Comparison of ENCODE assay signal across 8 mouse cellular contexts in the genomic region with DNA sequence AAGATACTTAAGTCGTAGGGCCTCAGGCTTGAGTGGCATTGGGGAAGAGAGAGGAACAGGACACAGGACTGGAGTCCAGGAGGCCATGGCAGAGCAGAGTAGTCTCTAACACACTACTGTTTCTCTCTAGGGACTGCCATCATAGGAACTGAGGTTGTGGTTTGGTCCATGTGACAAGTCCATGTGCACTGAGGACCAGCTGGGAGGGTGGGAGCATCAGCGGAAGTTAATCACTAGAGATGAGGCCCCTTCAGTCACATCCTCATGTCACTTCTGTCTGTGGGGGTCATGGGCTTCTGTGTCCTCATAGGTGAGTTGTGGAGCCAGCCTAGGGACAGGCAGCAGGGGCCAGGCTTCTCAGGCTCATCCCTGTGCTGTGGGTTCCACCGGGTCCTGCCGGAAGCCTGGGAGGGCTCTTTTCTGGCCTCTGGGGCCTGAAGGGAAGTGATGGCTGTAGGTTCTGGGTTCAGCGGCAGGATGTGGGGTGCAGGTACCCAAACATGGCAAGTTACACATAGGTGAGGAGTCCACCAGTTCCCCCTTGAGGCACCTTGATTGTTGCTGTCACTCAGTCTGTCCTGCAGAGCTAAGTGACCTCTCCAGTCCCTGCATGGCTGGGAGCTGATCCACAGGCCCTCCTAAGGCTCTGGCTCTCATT. TPM values are rescaled to one million over a fixed set of nuclear protein-coding genes. Genes with fewer than 3 reads are reported as not detected.
DNase-seq lines count a peak whose midpoint lies in the region; ATAC-seq and TF ChIP-seq lines count a peak whose summit lies in the region.

No protein-coding gene starts in this region.

- 0 out of 2 replicates have a peak overlapping the region, but pooled peaks have one; percentile 18 for H3K9ac ChIP-seq in neural tube, embryonic 12.5 days
- no peak overlapping the region for H3K9ac ChIP-seq in neural tube, embryonic 15.5 days (replicated peaks)
- 0 out of 2 replicates have a peak overlapping the region, but pooled peaks have one; percentile 10 for H3K9ac ChIP-seq in intestine, embryonic 14.5 days (ENCODE audit: low read length)

- TF ChIP-seq CTCF in gastrocnemius, adult 2 months (IDR thresholded peaks at IDR 0.05), result no peak
- no peak for TF ChIP-seq CTCF in small intestine, adult 2 months (IDR thresholded peaks at IDR 0.05; ENCODE audit: extremely low read depth, insufficient read length, insufficient replicate concordance, low read depth, low read length)

- DNase-seq in gastrocnemius, adult 2 months, result peak; percentile 7
- no peak for DNase-seq in gastrocnemius, adult 8-10 months (ENCODE audit: low spot score in 2 of 2)
- DNase-seq in intestine, embryonic 14.5 days (ENCODE audit: low spot score), result no peak
- DNase-seq in layer of hippocampus, postnatal 14 days (ENCODE audit: low spot score in 2 of 2), result no peak

- H3K27me3 ChIP-seq in neural tube, embryonic 12.5 days (replicated peaks), result no peaks in the 10 kb centered on the region
- H3K27me3 ChIP-seq in neural tube, embryonic 15.5 days (replicated peaks), result no peaks in the 10 kb centered on the region
- no peaks in the 10 kb centered on the region for H3K27me3 ChIP-seq in intestine, embryonic 14.5 days (replicated peaks; ENCODE audit: control insufficient read depth, insufficient read depth, low read length)
- no peaks in the 10 kb centered on the region for H3K27me3 ChIP-seq in small intestine, adult 2 months (ENCODE audit: control insufficient read depth, insufficient read depth, low read length)

- no peak for TF ChIP-seq POLR2A in small intestine, adult 2 months (IDR thresholded peaks at IDR 0.05; ENCODE audit: low read depth, low read length)

- H3K27ac ChIP-seq in gastrocnemius, adult 2 months, result peak overlapping the region; percentile 53
- H3K27ac ChIP-seq in neural tube, embryonic 12.5 days, result no peak overlapping the region
- no peak overlapping the region for H3K27ac ChIP-seq in neural tube, embryonic 15.5 days (replicated peaks)
- no peak overlapping the region for H3K27ac ChIP-seq in intestine, embryonic 14.5 days (ENCODE audit: low read depth)
- H3K27ac ChIP-seq in small intestine, adult 2 months (ENCODE audit: insufficient read depth, low read depth, low read length), result peak overlapping the region; percentile 85

- no peak for ATAC-seq in neural tube, embryonic 12.5 days (ENCODE audit: low FRiP score, low read depth)
- ATAC-seq in neural tube, embryonic 15.5 days (ENCODE audit: low FRiP score), result no peak
- no peak for ATAC-seq in intestine, embryonic 14.5 days (replicated peaks; ENCODE audit: low FRiP score, low TSS enrichment, low read depth)
- no peak for ATAC-seq in erythroid progenitor cell, adult 5-6 weeks (replicated peaks; ENCODE audit: low FRiP score, poor library complexity, severe bottlenecking)

- H3K4me1 ChIP-seq in neural tube, embryonic 12.5 days, result peaks cover 45% of the 10 kb centered on the region
- H3K4me1 ChIP-seq in neural tube, embryonic 15.5 days, result peaks cover 65% of the 10 kb centered on the region
- H3K4me1 ChIP-seq in intestine, embryonic 14.5 days (replicated peaks; ENCODE audit: control insufficient read depth, insufficient read depth, low read length), result peaks cover 29% of the 10 kb centered on the region
- H3K4me1 ChIP-seq in small intestine, adult 2 months (ENCODE audit: control insufficient read depth, insufficient read depth, insufficient read length, low read length), result peaks cover 46% of the 10 kb centered on the region

- peaks cover 51% of the 10 kb centered on the region for H3K36me3 ChIP-seq in neural tube, embryonic 12.5 days
- H3K36me3 ChIP-seq in neural tube, embryonic 15.5 days, result peaks cover 18% of the 10 kb centered on the region
- peaks cover 59% of the 10 kb centered on the region for H3K36me3 ChIP-seq in intestine, embryonic 14.5 days (ENCODE audit: control insufficient read depth, insufficient read depth, low read length)
- H3K36me3 ChIP-seq in small intestine, adult 2 months (ENCODE audit: control insufficient read depth, insufficient read depth, low read length), result peaks cover 24% of the 10 kb centered on the region

- 87% methylated on average over 5 of the region's 5 CpGs for WGBS in neural tube, embryonic 12.5 days
- 89% methylated on average over 5 of the region's 5 CpGs for WGBS in neural tube, embryonic 15.5 days
- WGBS in intestine, embryonic 14.5 days, result 83% methylated on average over 5 of the region's 5 CpGs
- WGBS in small intestine, adult 2 months, result 47% methylated on average over 5 of the region's 5 CpGs

- H3K4me2 ChIP-seq in neural tube, embryonic 12.5 days (replicated peaks), result no peak overlapping the region
- H3K4me2 ChIP-seq in neural tube, embryonic 15.5 days, result no peak overlapping the region
- no peak overlapping the region for H3K4me2 ChIP-seq in intestine, embryonic 14.5 days (ENCODE audit: low read length)

- H3K4me3 ChIP-seq in gastrocnemius, adult 2 months, result peak overlapping the region; percentile 20
- H3K4me3 ChIP-seq in neural tube, embryonic 12.5 days, result no peak overlapping the region
- H3K4me3 ChIP-seq in neural tube, embryonic 15.5 days (replicated peaks), result no peak overlapping the region
- H3K4me3 ChIP-seq in intestine, embryonic 14.5 days (ENCODE audit: low read depth, low read length), result no peak overlapping the region
- no peak overlapping the region for H3K4me3 ChIP-seq in small intestine, adult 2 months (ENCODE audit: low read depth, low read length)

- intact Hi-C loops in gastrocnemius, adult 2 months (cut with DNase I), result no loop called here

- no peaks in the 10 kb centered on the region for H3K9me3 ChIP-seq in neural tube, embryonic 12.5 days
- H3K9me3 ChIP-seq in neural tube, embryonic 15.5 days (replicated peaks), result no peaks in the 10 kb centered on the region
- no peaks in the 10 kb centered on the region for H3K9me3 ChIP-seq in intestine, embryonic 14.5 days (ENCODE audit: control insufficient read depth, low read length)

RNA-seq across cellular contexts. Expression of gene Dazap1, which starts 10.0 kb away (rescaled TPM):
- 10 to 100 TPM; 34.2 to 38.4 TPM for total RNA-seq in gastrocnemius, adult 2 months (2021)
- 10 to 100 TPM; 31.8 to 38.5 (median 34.6) TPM for total RNA-seq in gastrocnemius, adult 8-10 months (2022)
- 66.6 TPM in 2 replicates for polyA plus RNA-seq in neural tube, embryonic 12.5 days (2016; fragmentation: Nextera tagmentation; extraction: Ambion mirVana)
- 48.6 and 50.4 TPM in 2 replicates for polyA plus RNA-seq in neural tube, embryonic 15.5 days (2015; fragmentation: Nextera tagmentation; extraction: Ambion mirVana)
- 42.3 and 45.7 TPM in 2 replicates for polyA plus RNA-seq in intestine, embryonic 14.5 days (2014; fragmentation: Nextera tagmentation; extraction: Ambion mirVana)
- polyA plus RNA-seq in small intestine, adult 2 months (2012; rRNA removed), result 46.6 and 89.3 TPM in 2 replicates
- 35.6 and 83.6 TPM in 2 replicates for total RNA-seq in erythroid progenitor cell, adult 5-6 weeks (2015; ENCODE audit: low replicate concordance)
- total RNA-seq in erythroid progenitor cell, adult 5-6 weeks (2017; ENCODE audit: low replicate concordance), result 72.0 and 102 TPM in 2 replicates
- total RNA-seq in layer of hippocampus, postnatal 14 days (2021), result 10 to 100 TPM; 83.0 to 93.6 TPM

RNA-seq across cellular contexts. Expression of gene Gamt, which starts 10.5 kb away (rescaled TPM):
- total RNA-seq in gastrocnemius, adult 2 months (2021), result 10 to 100 TPM; 14.0 to 28.5 TPM
- 10 to 100 TPM; 19.5 to 33.6 (median 33.4) TPM for total RNA-seq in gastrocnemius, adult 8-10 months (2022)
- 37.9 and 38.6 TPM in 2 replicates for polyA plus RNA-seq in neural tube, embryonic 12.5 days (2016; fragmentation: Nextera tagmentation; extraction: Ambion mirVana)
- 27.9 and 34.6 TPM in 2 replicates for polyA plus RNA-seq in neural tube, embryonic 15.5 days (2015; fragmentation: Nextera tagmentation; extraction: Ambion mirVana)
- 34.1 and 61.2 TPM in 2 replicates for polyA plus RNA-seq in intestine, embryonic 14.5 days (2014; fragmentation: Nextera tagmentation; extraction: Ambion mirVana)
- 13.1 and 55.2 TPM in 2 replicates for polyA plus RNA-seq in small intestine, adult 2 months (2012; rRNA removed)
- 1.4 TPM in 1 of 2 replicates, not detected in the other for total RNA-seq in erythroid progenitor cell, adult 5-6 weeks (2015; ENCODE audit: low replicate concordance)
- not detected in 2 replicates for total RNA-seq in erythroid progenitor cell, adult 5-6 weeks (2017; ENCODE audit: low replicate concordance)
- total RNA-seq in layer of hippocampus, postnatal 14 days (2021), result 10 to 100 TPM; 39.9 to 43.7 TPM

RNA-seq across cellular contexts. Expression of gene Rps15, which starts 20.9 kb away (rescaled TPM):
- total RNA-seq in gastrocnemius, adult 2 months (2021), result 100 to 1,000 TPM; 634 to 773 TPM
- 100 to 1,000 TPM; 626 to 776 (median 688) TPM for total RNA-seq in gastrocnemius, adult 8-10 months (2022)
- 643 and 654 TPM in 2 replicates for polyA plus RNA-seq in neural tube, embryonic 12.5 days (2016; fragmentation: Nextera tagmentation; extraction: Ambion mirVana)
- polyA plus RNA-seq in neural tube, embryonic 15.5 days (2015; fragmentation: Nextera tagmentation; extraction: Ambion mirVana), result 544 and 638 TPM in 2 replicates
- polyA plus RNA-seq in intestine, embryonic 14.5 days (2014; fragmentation: Nextera tagmentation; extraction: Ambion mirVana), result 1,236 and 1,315 TPM in 2 replicates
- polyA plus RNA-seq in small intestine, adult 2 months (2012; rRNA removed), result 741 and 887 TPM in 2 replicates
- 689 and 862 TPM in 2 replicates for total RNA-seq in erythroid progenitor cell, adult 5-6 weeks (2015; ENCODE audit: low replicate concordance)
- total RNA-seq in erythroid progenitor cell, adult 5-6 weeks (2017; ENCODE audit: low replicate concordance), result 557 and 668 TPM in 2 replicates
- total RNA-seq in layer of hippocampus, postnatal 14 days (2021), result 100 to 1,000 TPM; 727 to 762 TPM

RNA-seq across cellular contexts. Expression of gene Ndufs7, which starts 22.4 kb away (rescaled TPM):
- 100 to 1,000 TPM; 496 to 663 TPM for total RNA-seq in gastrocnemius, adult 2 months (2021)
- 100 to 1,000 TPM; 576 to 623 (median 605) TPM for total RNA-seq in gastrocnemius, adult 8-10 months (2022)
- 214 and 227 TPM in 2 replicates for polyA plus RNA-seq in neural tube, embryonic 12.5 days (2016; fragmentation: Nextera tagmentation; extraction: Ambion mirVana)
- 353 and 368 TPM in 2 replicates for polyA plus RNA-seq in neural tube, embryonic 15.5 days (2015; fragmentation: Nextera tagmentation; extraction: Ambion mirVana)
- polyA plus RNA-seq in intestine, embryonic 14.5 days (2014; fragmentation: Nextera tagmentation; extraction: Ambion mirVana), result 453 and 498 TPM in 2 replicates
- 800 and 1,176 TPM in 2 replicates for polyA plus RNA-seq in small intestine, adult 2 months (2012; rRNA removed)
- 87.6 and 109 TPM in 2 replicates for total RNA-seq in erythroid progenitor cell, adult 5-6 weeks (2015; ENCODE audit: low replicate concordance)
- total RNA-seq in erythroid progenitor cell, adult 5-6 weeks (2017; ENCODE audit: low replicate concordance), result 43.9 and 66.0 TPM in 2 replicates
- total RNA-seq in layer of hippocampus, postnatal 14 days (2021), result 100 to 1,000 TPM; 169 to 175 TPM

RNA-seq across cellular contexts. Expression of gene Apc2, which starts 24.5 kb away (rescaled TPM):
- total RNA-seq in gastrocnemius, adult 2 months (2021), result under 1 TPM; 0.20 to 0.77 TPM
- total RNA-seq in gastrocnemius, adult 8-10 months (2022), result under 1 TPM; 0.24 to 0.54 (median 0.31) TPM
- 160 and 175 TPM in 2 replicates for polyA plus RNA-seq in neural tube, embryonic 12.5 days (2016; fragmentation: Nextera tagmentation; extraction: Ambion mirVana)
- 122 and 144 TPM in 2 replicates for polyA plus RNA-seq in neural tube, embryonic 15.5 days (2015; fragmentation: Nextera tagmentation; extraction: Ambion mirVana)
- 7.8 and 9.1 TPM in 2 replicates for polyA plus RNA-seq in intestine, embryonic 14.5 days (2014; fragmentation: Nextera tagmentation; extraction: Ambion mirVana)
- 0.65 and 0.96 TPM in 2 replicates for polyA plus RNA-seq in small intestine, adult 2 months (2012; rRNA removed)
- not detected in 2 replicates for total RNA-seq in erythroid progenitor cell, adult 5-6 weeks (2015; ENCODE audit: low replicate concordance)
- 0.13 TPM in 1 of 2 replicates, not detected in the other for total RNA-seq in erythroid progenitor cell, adult 5-6 weeks (2017; ENCODE audit: low replicate concordance)
- total RNA-seq in layer of hippocampus, postnatal 14 days (2021), result 100 to 1,000 TPM; 131 to 133 TPM

Comparison
In these comparisons a context has a peak if more than half of its experiments do, and no peak if none do; other contexts are left out.
1. H3K27ac ChIP-seq: peak in gastrocnemius, adult 2 months (single experiment) and small intestine, adult 2 months (single experiment); none in neural tube, embryonic 12.5 days (single experiment), neural tube, embryonic 15.5 days (single experiment) and intestine, embryonic 14.5 days (single experiment).
2. RNA of gene Gamt, which starts 10.5 kb away (total RNA-seq): 39.9 to 43.7 TPM in layer of hippocampus, postnatal 14 days, 19.5 to 33.6 TPM in gastrocnemius, adult 8-10 months and 14.0 to 28.5 TPM in gastrocnemius, adult 2 months; 1.4 TPM in erythroid progenitor cell, adult 5-6 weeks; every median in the first group is over 4 times any median in the second.